Mouse (Mus musculus): ENCODE results near the gene Lmntd1.

GRCm38 (mm10) chr6:145348196-145348915, 265.8 kb downstream of the Lmntd1 start:
- no peak for TF ChIP-seq CHD2 (IDR thresholded peaks at IDR 0.05; ENCODE audit: low read length)
- TF ChIP-seq POLR2A (IDR thresholded peaks at IDR 0.05; ENCODE audit: low read depth, low read length), result no peak
- no peak for TF ChIP-seq ZNF384 (IDR thresholded peaks at IDR 0.05; ENCODE audit: low read depth, low read length)
- TF ChIP-seq POLR2AphosphoS2 (IDR thresholded peaks at IDR 0.05; ENCODE audit: low read depth, low read length), result no peak
- TF ChIP-seq MAX (IDR thresholded peaks at IDR 0.05; ENCODE audit: low read length), result peak; percentile 94

All from CH12.LX (cell line).